Mouse (Mus musculus) limb, embryonic 14.5 days (tissue): ENCODE measurements around the gene Vps26c. TPM values are rescaled to one million over a fixed set of nuclear protein-coding genes. Genes with fewer than 3 reads are reported as not detected.

Experiments used
- ATAC-seq: fragments of 200-750 bp; cut with Nextera tagmentation; 2 replicates; pipeline ENCODE4 v1.8.0; 2017; ENCODE audit warnings: low read depth, moderate number of reproducible peaks, moderate TSS enrichment; ENCODE audit not compliant: low FRiP score
- DNase-seq: peaks from one replicate; pipeline ENCODE4 v3.0.0-alpha.2; 2015; ENCODE audit warnings: low spot score
- H3K27ac ChIP-seq: fragments of 300-500 bp; sonication (generic); replicated peaks from 2 replicates; pipeline ENCODE4 v1.5.1; 2014; ENCODE audit warnings: low read depth, mild to moderate bottlenecking, low read length, moderate library complexity, mixed read lengths
- H3K27me3 ChIP-seq: fragments of 300-500 bp; sonication (generic); 2 replicates; pipeline ENCODE4 v1.6.1; 2014; ENCODE audit warnings: low read length, mixed read lengths; ENCODE audit not compliant: control insufficient read depth, insufficient read depth
- H3K36me3 ChIP-seq: fragments of 300-500 bp; sonication (generic); 2 replicates; pipeline ENCODE4 v1.6.1; 2014; ENCODE audit warnings: mild to moderate bottlenecking, low read length, moderate library complexity, mixed read lengths; ENCODE audit not compliant: control insufficient read depth, insufficient read depth
- H3K4me1 ChIP-seq: fragments of 300-500 bp; sonication (generic); 2 replicates; pipeline ENCODE4 v1.6.1; 2014; ENCODE audit warnings: antibody characterized with exemption, low read length, mixed read lengths; ENCODE audit not compliant: control insufficient read depth, insufficient read depth
- H3K4me2 ChIP-seq: fragments of 300-500 bp; sonication (generic); replicated peaks from 2 replicates; pipeline ENCODE4 v1.6.1; 2014; ENCODE audit warnings: low read depth, mild to moderate bottlenecking, low read length, moderate library complexity; ENCODE audit not compliant: severe bottlenecking
- H3K4me3 ChIP-seq: fragments of 300-500 bp; sonication (generic); replicated peaks from 2 replicates; pipeline ENCODE4 v1.5.1; 2014; ENCODE audit warnings: low read length
- H3K9ac ChIP-seq: fragments of 300-500 bp; sonication (generic); 2 replicates; pipeline ENCODE4 v1.6.1; 2014; ENCODE audit warnings: mild to moderate bottlenecking, low read depth, low read length, moderate library complexity; ENCODE audit not compliant: severe bottlenecking
- H3K9me3 ChIP-seq: fragments of 300-500 bp; sonication (generic); 2 replicates; pipeline ENCODE4 v1.6.1; 2016; ENCODE audit warnings: low read length; ENCODE audit not compliant: control insufficient read depth
- POLR2A ChIP-seq: fragments of 200-500 bp; IDR thresholded peaks from 2 replicates; pipeline ENCODE4 v1.8.0; 2012; ENCODE audit warnings: inconsistent platforms, mild to moderate bottlenecking, moderate library complexity, borderline replicate concordance; ENCODE audit not compliant: insufficient read depth, insufficient read length; ENCODE audit errors: extremely low read depth
- WGBS: fragments of 180-500 bp; shearing (Covaris S2); extraction: QIAGEN DNeasy Blood & Tissue Kit; methylation state at CpG from one replicate; pipeline ENCODE4 v1.1.7; 2014; 5-methylcytosine and 5-hydroxymethylcytosine counted together
- polyA plus RNA-seq, 2 experiments: library from polyadenylated mRNA; depleted of rRNA in 1 of 2; stranded (reverse) in 1 of 2; unstranded in 1 of 2; fragments of >200 nt; fragmentation: Nextera tagmentation in 1 of 2; extraction: Ambion mirVana in 1 of 2; gene quantifications; 2 replicates each; pipeline versions ENCODE4 v1.2.1 to v1.2.3; 2012 to 2014

Gene Vps26c
- polyA plus RNA-seq, 2 experiments: 50.3 to 55.0 TPM

DNA sequence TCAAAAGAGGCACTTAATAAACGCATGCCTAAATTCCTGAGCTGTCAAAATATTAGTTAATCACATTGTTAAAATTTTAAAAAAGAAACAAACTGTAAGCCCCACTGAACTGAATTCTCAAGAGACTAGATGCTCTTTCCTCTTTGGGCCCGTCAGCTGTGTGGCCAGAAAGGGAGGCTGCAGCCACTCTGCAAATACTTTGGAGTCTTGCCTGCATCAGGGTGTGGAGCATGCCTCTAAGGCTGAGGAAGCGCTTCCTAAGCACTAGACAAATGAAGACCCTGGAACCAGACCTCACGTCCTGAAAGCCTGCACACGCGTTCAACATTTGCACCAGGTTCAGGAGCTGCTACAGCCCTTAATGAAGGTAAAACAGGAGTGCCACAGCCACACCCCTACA is 7.0 kb upstream of the Vps26c start:
- WGBS: 68% methylated on average over 6 of the region's 6 CpGs
- H3K4me2 ChIP-seq: no peak overlapping the region

DNA sequence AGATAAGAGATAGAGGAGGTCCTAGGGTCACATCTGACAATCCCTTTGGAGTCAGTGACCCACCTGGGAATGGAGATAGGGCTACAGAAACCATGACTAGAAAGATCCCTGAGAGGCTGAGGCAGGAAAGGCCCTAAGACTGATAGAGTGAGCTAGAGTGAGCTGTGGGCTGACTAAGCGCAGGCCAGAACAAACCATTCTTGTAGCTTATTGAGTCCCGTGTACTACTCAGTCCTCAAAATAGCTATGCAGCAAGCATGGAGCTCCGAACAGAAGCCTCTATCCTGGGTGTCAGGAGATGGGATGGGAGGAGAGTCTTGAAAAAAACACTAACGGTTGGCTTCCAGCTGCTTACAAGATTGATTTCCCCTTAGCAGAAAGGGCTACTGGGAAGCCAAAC is 4.6 kb upstream of the Vps26c start:
- Histone ChIP-seq H3K9ac (no peak overlapping the region), H3K4me1 (peaks cover 6% of the 10 kb centered on the region), H3K27ac (no peak overlapping the region), H3K9me3 (no peaks in the 10 kb centered on the region), H3K36me3 (no peaks in the 10 kb centered on the region), H3K27me3 (no peaks in the 10 kb centered on the region), H3K4me3 (no peak overlapping the region), H3K4me2 (no peak overlapping the region)
- DNase-seq: no peak
- 77% methylated on average over 4 of the region's 4 CpGs for WGBS
- ATAC-seq: no peak
- TF ChIP-seq POLR2A: no peak

More for the DNA sequence above, 7.0 kb upstream of the Vps26c start:
- Histone ChIP-seq H3K9me3 (no peaks in the 10 kb centered on the region), H3K4me1 (0 out of 2 replicates have a peak, but pooled peaks cover 4% of the 10 kb centered on the region), H3K4me3 (no peak overlapping the region), H3K27me3 (no peaks in the 10 kb centered on the region), H3K36me3 (no peaks in the 10 kb centered on the region), H3K27ac (no peak overlapping the region), H3K9ac (no peak overlapping the region)
- ATAC-seq (no peak), DNase-seq (no peak)
- no peak for TF ChIP-seq POLR2A

DNA sequence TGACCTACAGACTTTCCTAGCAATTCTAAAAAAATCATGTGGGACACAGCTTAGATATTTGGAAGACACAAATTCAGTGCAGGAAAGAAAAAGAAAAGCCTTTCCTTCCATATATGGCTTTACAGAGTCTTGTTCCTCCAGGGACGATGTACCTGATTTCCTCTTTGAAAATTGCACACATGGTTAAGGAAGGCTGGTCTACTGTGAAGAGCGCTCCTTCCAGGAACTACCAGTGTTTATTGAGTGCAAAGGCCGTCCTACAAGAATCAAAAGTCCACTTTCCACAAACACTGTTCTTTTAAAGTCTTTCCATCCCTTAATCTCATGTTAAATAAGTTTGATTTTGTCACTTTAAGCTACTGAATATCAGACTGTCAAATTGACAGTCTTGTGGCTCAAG is 916 bp upstream of the Vps26c start:
- no peaks in the 10 kb centered on the region for H3K9me3 ChIP-seq
- peak overlapping the region; percentile 92 for H3K27ac ChIP-seq
- TF ChIP-seq POLR2A: no peak
- H3K27me3 ChIP-seq: no peaks in the 10 kb centered on the region
- peaks cover 12% of the 10 kb centered on the region for H3K4me1 ChIP-seq
- ATAC-seq (no peak), DNase-seq (no peak)
- H3K4me2 ChIP-seq: peak overlapping the region; percentile 77
- 47% methylated on average over 3 of the region's 3 CpGs for WGBS
- H3K9ac ChIP-seq: peak overlapping the region; percentile 75
- H3K36me3 ChIP-seq: no peaks in the 10 kb centered on the region
- peak overlapping the region; percentile 81 for H3K4me3 ChIP-seq

DNA sequence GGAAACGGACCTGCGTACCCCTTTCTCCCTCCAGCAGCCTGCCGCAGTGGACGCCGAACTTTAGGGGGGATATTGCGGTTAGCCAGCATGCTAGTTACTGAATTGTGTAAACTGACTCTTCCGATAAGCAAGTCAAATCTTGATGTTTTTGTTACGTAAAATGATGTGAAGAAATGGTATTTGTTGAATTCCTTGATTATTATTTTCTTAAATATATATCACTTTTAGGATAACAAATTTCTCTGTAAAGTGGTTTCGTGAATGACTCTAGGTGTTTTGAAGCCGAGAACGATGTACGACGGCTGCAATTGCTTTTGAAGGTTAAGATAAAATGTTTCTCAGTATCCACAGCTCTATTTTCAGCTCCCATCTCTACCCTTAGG is 513 bp upstream of the Vps26c start:
- Histone ChIP-seq H3K9me3 (no peaks in the 10 kb centered on the region), H3K9ac (peak overlapping the region; percentile 75), H3K4me3 (peak overlapping the region; percentile 81), H3K4me2 (peak overlapping the region; percentile 77), H3K27ac (peak overlapping the region; percentile 92), H3K27me3 (no peaks in the 10 kb centered on the region), H3K4me1 (peaks cover 12% of the 10 kb centered on the region), H3K36me3 (no peaks in the 10 kb centered on the region)
- no peak for ATAC-seq
- DNase-seq: no peak
- no peak for TF ChIP-seq POLR2A
- WGBS: 2% methylated on average over 13 of the region's 13 CpGs

DNA sequence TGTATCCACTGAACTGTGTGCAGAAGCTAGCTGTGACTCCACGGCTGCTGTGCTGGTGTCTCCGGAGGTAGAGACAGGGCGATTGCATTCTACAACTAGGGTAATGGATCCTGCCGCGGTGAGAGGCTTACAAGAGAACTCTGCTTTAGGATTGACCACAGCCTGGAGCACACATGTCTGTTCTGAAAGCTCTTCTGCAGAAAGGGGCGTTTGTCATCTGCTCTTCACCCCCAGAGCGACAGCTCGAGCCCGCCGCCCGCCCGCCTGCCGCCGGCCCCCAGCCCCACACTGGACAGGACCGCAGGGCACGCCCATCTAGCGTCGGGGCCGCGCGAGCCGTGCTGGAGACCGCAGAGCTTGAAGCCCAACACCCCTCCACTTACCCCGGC is 681 bp downstream of the Vps26c start:
- Histone ChIP-seq H3K4me3 (peak overlapping the region; percentile 81), H3K9me3 (no peaks in the 10 kb centered on the region), H3K36me3 (no peaks in the 10 kb centered on the region), H3K9ac (peak overlapping the region; percentile 75), H3K27me3 (no peaks in the 10 kb centered on the region), H3K4me1 (peaks cover 12% of the 10 kb centered on the region), H3K27ac (peak overlapping the region; percentile 92), H3K4me2 (peak overlapping the region; percentile 77)
- DNase-seq: no peak
- TF ChIP-seq POLR2A: no peak
- WGBS: 0% methylated on average over 24 of the region's 24 CpGs
- peak; percentile 60 for ATAC-seq

DNA sequence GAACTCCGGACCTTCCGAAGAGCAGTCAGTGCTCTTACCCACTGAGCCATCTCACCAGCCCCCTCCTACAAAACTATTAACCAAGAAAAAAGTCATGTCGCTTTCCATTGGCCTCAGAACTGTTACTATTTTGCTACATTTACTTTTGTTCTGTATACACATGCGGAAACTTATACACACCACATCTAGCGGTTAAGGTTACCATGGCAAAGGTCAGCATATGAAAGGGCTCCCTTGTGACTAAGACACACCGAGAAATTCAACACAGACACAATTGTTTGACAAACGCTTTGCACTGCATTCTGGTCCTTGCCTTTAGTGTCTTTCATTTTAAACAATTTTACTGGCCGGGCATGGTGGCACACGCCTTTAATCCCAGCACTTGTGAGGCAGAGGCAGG is 1.9 kb downstream of the Vps26c start:
- H3K9ac ChIP-seq: no peak overlapping the region
- WGBS: 82% methylated on average over 9 of the region's 9 CpGs
- DNase-seq (no peak), ATAC-seq (no peak)
- no peaks in the 10 kb centered on the region for H3K27me3 ChIP-seq
- H3K36me3 ChIP-seq: no peaks in the 10 kb centered on the region
- H3K27ac ChIP-seq: no peak overlapping the region
- no peak overlapping the region for H3K4me2 ChIP-seq
- TF ChIP-seq POLR2A: no peak
- no peaks in the 10 kb centered on the region for H3K9me3 ChIP-seq
- peaks cover 14% of the 10 kb centered on the region for H3K4me1 ChIP-seq
- H3K4me3 ChIP-seq: no peak overlapping the region
